Mouse (Mus musculus) liver, embryonic 11.5 days (tissue): ENCODE measurements around the gene Reg4. TPM values are rescaled to one million over a fixed set of nuclear protein-coding genes. Genes with fewer than 3 reads are reported as not detected.

Experiments
- ATAC-seq: fragments of 200-750 bp; cut with Nextera tagmentation; replicated peaks from 2 replicates; pipeline ENCODE4 v1.8.0; 2017; ENCODE audit warnings: moderate number of reproducible peaks, mild to moderate bottlenecking, moderate TSS enrichment, moderate library complexity; ENCODE audit not compliant: low FRiP score
- DNase-seq: peaks from one replicate; pipeline ENCODE4 v3.0.0-alpha.2; 2017; ENCODE audit warnings: low spot score
- H3K27ac ChIP-seq: fragments of 300-500 bp; sonication (generic); 2 replicates; pipeline ENCODE4 v1.5.1; 2014; ENCODE audit warnings: mild to moderate bottlenecking, low read depth, low read length, control low read depth
- H3K27me3 ChIP-seq: fragments of 300-500 bp; sonication (generic); replicated peaks from 2 replicates; pipeline ENCODE4 v1.6.1; 2014; ENCODE audit warnings: low read length, mixed read lengths; ENCODE audit not compliant: control insufficient read depth, insufficient read depth
- H3K36me3 ChIP-seq: fragments of 300-500 bp; sonication (generic); 2 replicates; pipeline ENCODE4 v1.6.1; 2014; ENCODE audit warnings: mild to moderate bottlenecking, low read length, moderate library complexity, mixed read lengths; ENCODE audit not compliant: control insufficient read depth, insufficient read depth
- H3K4me1 ChIP-seq: fragments of 300-500 bp; sonication (generic); replicated peaks from 2 replicates; pipeline ENCODE4 v1.6.1; 2014; ENCODE audit warnings: low read length, mixed read lengths; ENCODE audit not compliant: control insufficient read depth, insufficient read depth
- H3K4me2 ChIP-seq: fragments of 300-500 bp; sonication (generic); 2 replicates; pipeline ENCODE4 v1.6.1; 2014; ENCODE audit warnings: mild to moderate bottlenecking, control low read depth, moderate library complexity
- H3K4me3 ChIP-seq: fragments of 300-500 bp; sonication (generic); 2 replicates; pipeline ENCODE4 v1.5.1; 2014; ENCODE audit warnings: low read depth, low read length, control low read depth
- H3K9ac ChIP-seq: fragments of 300-500 bp; sonication (generic); 2 replicates; pipeline ENCODE4 v1.6.1; 2014; ENCODE audit warnings: low read depth, low read length, control low read depth
- H3K9me3 ChIP-seq: fragments of 300-500 bp; sonication (generic); 2 replicates; pipeline ENCODE4 v1.6.1; 2016; ENCODE audit warnings: low read length, inconsistent platforms, mixed read lengths; ENCODE audit not compliant: control insufficient read depth
- WGBS: fragments of 180-500 bp; shearing (Covaris S2); extraction: QIAGEN DNeasy Blood & Tissue Kit; methylation state at CpG from one replicate; pipeline ENCODE4 v1.1.7; 2014; 5-methylcytosine and 5-hydroxymethylcytosine counted together
- polyA plus RNA-seq: library from polyadenylated mRNA; unstranded; fragments of >200 nt; fragmentation: Nextera tagmentation; extraction: Ambion mirVana; gene quantifications from 2 replicates; pipeline ENCODE4 v1.2.1, GENCODE M21; 2014

Gene Reg4
- polyA plus RNA-seq, 1 experiment from 2014 or later, result 0.16 TPM

DNA sequence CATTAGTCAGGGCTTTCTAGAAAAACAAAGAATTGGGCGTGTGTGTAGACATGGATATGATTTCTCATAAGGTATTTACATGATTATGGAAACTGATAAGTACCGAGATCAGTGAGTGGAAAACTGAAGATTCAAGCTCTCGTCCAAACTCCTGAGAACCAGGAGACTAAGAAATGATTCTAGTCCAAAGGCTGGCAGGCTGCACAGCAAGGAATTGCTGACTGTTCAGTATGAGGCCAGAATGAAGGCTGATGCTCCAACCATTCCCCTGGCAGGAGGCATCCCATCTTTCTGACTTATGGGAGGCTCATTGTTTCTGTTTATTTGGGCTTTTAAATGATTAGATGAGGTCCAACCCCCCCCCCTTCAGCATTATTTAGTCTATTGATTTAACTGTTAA is 38.6 kb downstream of the Reg4 start:
- Histone ChIP-seq H3K27ac (no peak overlapping the region), H3K9me3 (no peaks in the 10 kb centered on the region), H3K4me3 (no peak overlapping the region), H3K36me3 (no peaks in the 10 kb centered on the region), H3K4me2 (no peak overlapping the region), H3K9ac (no peak overlapping the region), H3K27me3 (no peaks in the 10 kb centered on the region), H3K4me1 (peaks cover 5% of the 10 kb centered on the region; the same call in 1 of the 2 replicates)
- ATAC-seq (no peak), DNase-seq (no peak)
- WGBS, result 79% methylated on average over 3 of the region's 3 CpGs

DNA sequence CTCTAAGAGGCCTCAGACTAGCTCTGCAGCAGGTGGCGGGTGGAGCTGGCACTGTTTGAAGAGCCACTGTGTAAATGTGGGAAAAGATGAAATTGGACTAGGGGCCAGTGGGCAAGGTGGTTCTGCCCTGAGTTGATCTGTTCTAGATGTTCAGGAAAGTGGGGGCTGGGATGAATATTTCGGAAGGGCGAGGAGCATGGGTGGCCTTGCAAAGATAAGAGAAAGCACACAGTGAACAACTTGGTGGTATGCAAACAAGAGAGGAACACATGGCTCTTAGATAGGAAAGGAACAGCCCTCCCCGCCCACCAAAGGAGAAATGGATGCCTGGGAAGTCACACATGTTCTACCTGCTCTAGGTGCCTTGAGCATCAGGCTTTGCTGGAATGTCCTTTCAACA is 39.5 kb downstream of the Reg4 start:
- Histone ChIP-seq H3K4me2 (no peak overlapping the region), H3K27me3 (no peaks in the 10 kb centered on the region), H3K4me3 (no peak overlapping the region), H3K9me3 (no peaks in the 10 kb centered on the region), H3K9ac (no peak overlapping the region), H3K27ac (no peak overlapping the region), H3K4me1 (peaks cover 5% of the 10 kb centered on the region; the same call in 1 of the 2 replicates), H3K36me3 (no peaks in the 10 kb centered on the region)
- ATAC-seq, result peak; percentile 91
- WGBS, result 52% methylated on average over 4 of the region's 4 CpGs
- peak; percentile 43 for DNase-seq

DNA sequence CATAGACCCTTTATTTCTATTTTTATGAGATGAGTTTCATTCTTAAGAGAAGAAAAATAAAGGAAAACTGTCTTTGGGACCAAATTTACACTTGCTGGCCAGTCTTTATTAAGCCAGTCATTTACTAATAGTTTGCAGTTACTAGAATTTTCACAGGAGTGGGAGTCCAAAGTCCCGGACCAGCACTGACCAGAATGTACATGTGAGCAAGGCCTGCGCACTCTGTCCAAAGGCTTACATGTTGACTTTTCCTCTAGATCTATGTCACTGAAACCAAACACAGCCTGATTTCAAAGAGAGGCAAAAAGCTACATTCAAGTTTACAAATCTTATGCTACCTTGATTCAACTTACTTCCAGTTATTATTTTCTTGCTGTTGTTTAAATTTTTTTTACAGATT is 40.2 kb downstream of the Reg4 start:
- 88% methylated on average over 2 of the region's 2 CpGs for WGBS
- DNase-seq (no peak), ATAC-seq (no peak)
- H3K36me3 ChIP-seq, result no peaks in the 10 kb centered on the region
- H3K4me3 ChIP-seq, result no peak overlapping the region
- no peak overlapping the region for H3K9ac ChIP-seq
- H3K4me2 ChIP-seq, result no peak overlapping the region
- no peaks in the 10 kb centered on the region for H3K27me3 ChIP-seq
- H3K4me1 ChIP-seq, result peaks cover 5% of the 10 kb centered on the region; the same call in 1 of the 2 replicates
- H3K9me3 ChIP-seq, result no peaks in the 10 kb centered on the region
- H3K27ac ChIP-seq, result no peak overlapping the region

DNA sequence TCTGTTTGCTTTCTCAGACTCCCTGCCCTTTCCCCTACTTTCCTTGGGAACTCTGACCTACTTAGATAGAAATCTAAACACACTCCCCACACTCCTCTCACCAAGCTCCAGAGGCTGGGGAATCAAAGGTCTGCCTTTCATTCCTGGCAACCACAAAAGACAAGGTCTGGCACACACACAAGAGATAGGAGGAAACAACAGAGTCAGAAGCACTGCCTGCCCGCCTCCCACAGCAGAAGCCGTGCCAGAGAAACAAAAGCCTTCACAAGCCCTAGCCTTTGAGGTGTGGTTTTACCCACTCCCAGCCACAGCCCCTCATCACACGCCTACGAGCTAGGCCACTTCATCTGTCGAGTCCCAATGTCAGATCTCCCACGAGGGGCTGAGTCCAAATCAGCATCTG is 45.3 kb downstream of the Reg4 start:
- no peaks in the 10 kb centered on the region for H3K27me3 ChIP-seq
- DNase-seq, result no peak
- no peak overlapping the region for H3K9ac ChIP-seq
- 35% methylated on average over 6 of the region's 6 CpGs for WGBS
- H3K36me3 ChIP-seq, result no peaks in the 10 kb centered on the region
- no peaks in the 10 kb centered on the region for H3K9me3 ChIP-seq
- H3K4me3 ChIP-seq, result no peak overlapping the region
- no peak for ATAC-seq
- peaks cover 4% of the 10 kb centered on the region; the same call in 1 of the 2 replicates for H3K4me1 ChIP-seq
- H3K27ac ChIP-seq, result peak overlapping the region; percentile 16; the same call in 1 of the 2 replicates
- no peak overlapping the region for H3K4me2 ChIP-seq

DNA sequence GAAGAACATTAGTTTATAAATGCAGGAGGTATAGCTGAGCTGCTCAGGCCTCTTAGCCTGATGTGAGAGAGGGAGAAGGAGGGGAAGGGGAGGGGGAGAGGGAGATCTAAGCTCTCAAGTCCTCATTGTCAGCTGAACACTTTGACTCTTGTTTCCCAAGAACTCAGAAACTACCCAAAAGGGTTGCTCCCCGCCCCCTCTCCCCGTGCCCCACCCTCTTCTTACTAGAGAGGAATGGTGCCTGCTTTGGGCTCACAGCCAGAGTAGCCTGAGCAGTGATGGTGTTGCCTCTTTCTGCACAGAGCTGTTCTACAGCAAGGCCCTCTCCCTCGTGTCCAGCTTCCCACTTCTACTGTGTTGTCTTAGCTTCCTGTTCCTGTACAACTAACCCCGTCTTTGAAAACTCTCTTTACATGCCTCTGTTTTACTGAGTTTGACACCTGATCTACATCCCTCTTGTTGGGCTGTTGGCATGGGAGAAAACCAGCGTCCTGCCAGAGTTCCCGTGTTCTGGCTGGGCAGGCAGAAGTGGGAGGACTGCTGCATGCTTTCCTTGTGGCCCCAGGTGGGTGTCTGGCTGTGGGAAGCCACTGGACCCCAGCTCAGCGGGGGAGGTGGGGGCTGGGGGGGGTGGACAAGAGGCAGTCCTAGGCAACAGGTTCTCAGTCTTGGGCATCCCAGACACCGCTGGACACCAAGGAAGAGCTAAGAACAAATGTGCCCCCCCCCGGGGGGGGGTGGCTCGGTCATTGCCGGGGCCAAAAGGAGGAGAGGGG is 51.9 kb downstream of the Reg4 start:
- Histone ChIP-seq H3K9ac (no peak overlapping the region), H3K27me3 (no peaks in the 10 kb centered on the region), H3K9me3 (no peaks in the 10 kb centered on the region), H3K27ac (no peak overlapping the region), H3K4me2 (no peak overlapping the region), H3K4me1 (0 out of 2 replicates have a peak, but pooled peaks cover 5% of the 10 kb centered on the region), H3K4me3 (no peak overlapping the region), H3K36me3 (no peaks in the 10 kb centered on the region)
- DNase-seq (no peak), ATAC-seq (no peak)
- 63% methylated on average over 11 of the region's 11 CpGs for WGBS

DNA sequence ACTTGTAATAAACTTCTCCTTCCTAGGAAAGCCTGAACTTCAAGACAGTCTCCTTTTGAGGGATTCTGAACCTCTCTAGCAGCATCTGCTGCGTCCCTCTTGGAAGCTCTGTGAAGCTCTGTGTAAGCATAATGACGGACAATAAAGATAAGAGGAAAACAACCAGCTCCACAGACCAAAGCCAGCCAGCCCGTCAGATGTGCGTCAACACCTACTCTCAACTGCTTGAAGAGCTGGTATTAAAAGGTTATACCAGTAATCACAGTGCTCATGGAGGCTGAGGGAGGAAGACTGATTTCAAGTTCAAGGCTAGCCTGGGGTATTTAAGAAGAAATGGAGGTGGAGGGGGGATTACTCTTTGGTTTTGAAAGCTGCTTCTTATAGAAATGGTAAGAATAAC is 57.7 kb downstream of the Reg4 start:
- 32% methylated on average over 4 of the region's 4 CpGs for WGBS
- H3K4me1 ChIP-seq, result peaks cover 15% of the 10 kb centered on the region
- H3K27me3 ChIP-seq, result no peaks in the 10 kb centered on the region
- no peak overlapping the region; the same call in 1 of the 2 replicates for H3K4me2 ChIP-seq
- H3K9ac ChIP-seq, result no peak overlapping the region
- no peak overlapping the region for H3K27ac ChIP-seq
- H3K36me3 ChIP-seq, result no peaks in the 10 kb centered on the region
- H3K4me3 ChIP-seq, result no peak overlapping the region
- DNase-seq (no peak), ATAC-seq (no peak)
- no peaks in the 10 kb centered on the region for H3K9me3 ChIP-seq

DNA sequence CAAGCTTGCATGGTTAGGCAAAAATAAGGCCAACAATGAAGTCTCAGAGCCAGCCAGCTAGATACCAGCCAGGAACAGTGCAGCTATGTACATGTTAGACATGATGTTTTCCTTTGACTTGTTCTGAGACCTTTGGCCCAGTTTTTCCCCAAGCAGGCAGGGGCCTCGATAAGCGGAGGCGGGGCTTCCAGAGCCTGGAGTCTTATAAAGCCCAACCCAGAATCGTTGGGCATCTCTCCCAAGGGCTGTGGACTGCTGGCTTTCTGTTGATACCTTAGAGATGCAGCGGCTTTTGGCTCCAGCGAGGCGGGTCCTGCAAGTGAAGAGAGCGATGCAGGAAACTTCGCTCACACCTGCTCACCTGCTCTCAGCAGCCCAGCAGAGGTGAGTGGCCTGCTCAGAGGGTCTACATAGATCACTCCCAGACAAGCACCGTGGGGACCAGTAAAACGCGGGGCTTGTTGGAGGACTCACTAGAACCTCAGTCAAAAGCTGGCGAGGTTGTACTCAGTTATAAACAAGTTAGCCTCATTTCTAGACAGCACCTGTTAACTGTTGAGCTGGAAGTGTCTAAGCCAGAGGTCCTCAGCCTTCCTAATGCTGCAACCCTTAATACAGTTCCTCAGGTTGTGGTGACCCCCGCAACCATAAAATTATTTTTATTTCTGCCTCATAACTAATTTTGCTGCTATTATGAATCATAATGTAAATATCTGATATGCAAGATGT is 58.4 kb downstream of the Reg4 start, which contains the start of gene Hmgcs2:
Gene Hmgcs2, plus strand, starts transcription at position 232 of the 729 bp plus-strand sequence.
- Histone ChIP-seq H3K27ac (no peak within 1 kb of the TSS), H3K27me3 (no peaks in the 10 kb centered on the region), H3K9ac (no peak within 1 kb of the TSS), H3K4me3 (peak within 1 kb of the TSS; percentile 7; the same call in 1 of the 2 replicates), H3K36me3 (no peaks in the 10 kb centered on the region), H3K4me1 (peaks cover 12% of the 10 kb centered on the region), H3K4me2 (peak within 1 kb of the TSS; percentile 47), H3K9me3 (no peaks in the 10 kb centered on the region)
- WGBS, result 52% methylated on average over 14 of the region's 14 CpGs
- DNase-seq (peak; percentile 40), ATAC-seq (peak; percentile 65)

DNA sequence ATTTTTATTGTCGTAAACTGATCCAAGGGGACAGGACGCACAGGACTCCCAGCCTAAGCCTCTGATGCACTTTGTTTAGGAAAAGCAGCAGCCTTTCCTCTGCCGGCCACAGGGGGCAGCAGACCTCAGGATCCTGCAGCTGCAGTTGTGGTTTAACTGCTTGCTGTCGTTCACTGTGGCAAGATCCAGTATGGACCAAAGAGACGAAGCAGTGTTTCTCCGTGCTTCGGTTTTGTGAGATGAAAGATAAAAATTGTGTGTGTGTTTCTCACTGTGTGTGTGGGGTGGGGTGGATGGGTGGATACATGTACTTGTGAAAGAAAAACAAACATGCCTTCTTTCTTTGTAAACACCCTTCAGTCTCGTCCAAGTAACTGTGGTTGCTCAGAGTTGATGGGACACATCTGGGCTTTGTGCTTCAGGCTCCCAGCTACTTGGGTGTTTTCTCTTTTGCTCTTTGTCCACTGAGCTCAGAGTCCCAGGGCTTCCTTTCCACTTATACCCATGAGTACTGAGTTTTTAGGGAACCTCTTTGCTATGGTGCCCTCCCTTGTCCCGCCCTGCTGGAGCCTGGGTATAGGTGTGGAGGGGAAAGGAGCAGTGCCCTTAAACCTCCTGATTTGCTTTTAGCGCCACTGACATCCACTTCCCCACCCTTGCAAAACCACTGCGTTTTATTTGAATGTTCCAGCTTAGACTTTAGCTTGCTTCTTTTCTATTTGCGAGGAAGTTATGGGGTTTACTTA is 59.1 kb downstream of the Reg4 start:
- no peak overlapping the region for H3K9ac ChIP-seq
- H3K9me3 ChIP-seq, result no peaks in the 10 kb centered on the region
- H3K27me3 ChIP-seq, result no peaks in the 10 kb centered on the region
- H3K4me2 ChIP-seq, result peak overlapping the region; percentile 46
- H3K27ac ChIP-seq, result no peak overlapping the region
- WGBS, result 30% methylated on average over 12 of the region's 12 CpGs
- ATAC-seq, result peak; percentile 74
- peaks cover 12% of the 10 kb centered on the region for H3K4me1 ChIP-seq
- DNase-seq, result peak; percentile 43
- no peaks in the 10 kb centered on the region for H3K36me3 ChIP-seq
- H3K4me3 ChIP-seq, result peak overlapping the region; percentile 7; the same call in 1 of the 2 replicates
